Mouse (Mus musculus) thymus, postnatal 4 days (tissue): ENCODE measurements around the gene Gm10840.
"Not testable (repeated sequence)": the region's sequence is repeated elsewhere in the genome, so short reads cannot be mapped to it uniquely, and the experiment has no call there.

Experiments
- DNase-seq: peaks from one replicate; pipeline ENCODE4 v3.0.0; 2021

The Gm10840 gene

GRCm38 (mm10) chr11:106160841-106161721 lies at the start of gene Gm10840, which contains the start of gene Limd2:
Gm10840 (plus strand) TSS chr11:106160850.
Limd2 (minus strand) TSS chr11:106160860.
- peak; percentile 81 for DNase-seq

DNA sequence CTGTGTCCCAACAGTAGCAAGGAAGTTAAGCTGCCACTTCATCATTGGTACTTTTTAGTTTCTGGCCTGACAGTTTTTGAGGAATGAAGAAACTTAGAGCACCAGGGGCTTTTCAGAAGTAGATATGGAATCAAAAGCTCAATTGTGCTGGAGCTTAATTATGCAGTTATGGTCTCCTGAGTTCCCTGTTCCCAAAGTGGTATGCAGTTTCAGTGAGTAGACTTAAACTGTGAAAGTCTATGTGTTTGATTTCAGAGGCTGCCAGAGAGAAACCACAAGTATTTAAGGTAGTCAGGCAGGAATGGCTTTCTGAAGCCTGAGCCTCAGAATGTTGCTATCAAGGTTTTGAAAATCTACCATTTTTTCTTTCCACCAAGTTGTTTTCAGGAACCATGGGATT lies 49.0 kb upstream of the Gm10840 start:
- no peak for DNase-seq

- no peak for DNase-seq
Measured at GRCm38 (mm10) chr11:106122221-106122620, 38.4 kb upstream of the Gm10840 start.

- peak; percentile 36 for DNase-seq
Measured at GRCm38 (mm10) chr11:106122736-106123135, 37.9 kb upstream of the Gm10840 start.

DNA sequence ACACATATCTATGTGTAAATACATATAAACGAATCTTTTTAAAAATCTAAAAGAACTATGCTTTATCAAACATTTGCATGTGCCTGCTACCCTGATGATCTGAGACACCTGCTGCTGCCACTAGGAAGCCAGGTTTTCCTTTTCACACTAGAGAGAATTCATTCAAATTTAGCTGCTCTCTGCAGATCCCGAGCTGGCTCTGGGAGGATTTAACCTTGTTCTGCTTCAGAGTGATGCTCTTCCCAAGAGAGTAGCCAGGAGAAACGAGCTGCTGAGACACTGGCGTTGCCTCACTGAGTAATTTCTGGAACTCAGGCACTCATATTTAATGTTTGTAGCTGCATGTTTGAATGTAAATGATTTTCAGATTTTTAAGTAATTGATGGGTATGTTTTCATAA lies 35.9 kb upstream of the Gm10840 start:
- DNase-seq, result no peak

DNA sequence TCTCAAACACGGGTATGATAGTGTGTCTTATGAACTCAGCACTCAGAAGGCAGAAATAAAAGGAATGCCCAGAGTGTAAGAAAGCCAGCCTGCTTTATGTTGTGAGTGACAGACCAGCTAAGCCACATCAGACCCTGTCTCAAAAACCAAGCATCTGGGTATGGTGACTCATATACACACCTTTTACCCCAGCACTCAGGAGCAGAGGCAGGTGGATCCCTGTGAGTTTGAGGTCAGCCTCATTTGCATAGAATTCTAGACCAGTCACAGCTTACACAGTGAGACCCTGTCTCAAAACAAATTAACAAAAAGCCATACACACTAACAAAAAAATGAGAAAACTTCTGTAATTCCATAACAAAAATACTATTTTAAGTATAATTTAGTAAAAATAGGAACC lies 34.8 kb upstream of the Gm10840 start:
- DNase-seq, result no peak

DNA sequence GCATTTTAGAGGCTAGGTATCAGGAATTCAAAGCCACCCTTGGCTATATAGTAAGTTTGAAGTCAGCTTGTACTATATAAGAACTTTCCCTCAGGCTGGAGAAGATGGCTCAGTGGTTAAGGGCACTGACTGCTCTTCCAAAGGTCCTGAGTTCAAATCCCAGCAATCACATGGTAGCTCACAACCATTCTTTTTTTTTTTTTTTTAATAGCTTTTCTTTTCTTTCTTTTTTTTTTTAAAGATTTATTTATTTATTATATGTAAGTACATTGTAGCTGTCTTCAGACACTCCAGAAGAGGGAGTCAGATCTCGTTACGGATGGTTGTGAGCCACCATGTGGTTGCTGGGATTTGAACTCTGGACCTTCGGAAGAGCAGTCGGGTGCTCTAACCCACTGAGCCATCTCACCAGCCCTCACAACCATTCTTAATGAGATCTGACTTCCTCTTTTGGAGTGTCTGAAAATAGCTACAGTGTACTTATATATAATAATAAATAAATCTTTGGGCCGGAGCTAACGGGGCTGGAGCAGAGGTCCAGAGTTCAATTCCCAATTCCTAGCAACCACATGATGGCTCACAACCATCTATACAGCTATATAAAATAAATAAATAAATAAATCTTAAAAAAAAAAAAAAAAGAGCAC lies 33.8 kb upstream of the Gm10840 start:
- not testable (repeated sequence) for DNase-seq

DNA sequence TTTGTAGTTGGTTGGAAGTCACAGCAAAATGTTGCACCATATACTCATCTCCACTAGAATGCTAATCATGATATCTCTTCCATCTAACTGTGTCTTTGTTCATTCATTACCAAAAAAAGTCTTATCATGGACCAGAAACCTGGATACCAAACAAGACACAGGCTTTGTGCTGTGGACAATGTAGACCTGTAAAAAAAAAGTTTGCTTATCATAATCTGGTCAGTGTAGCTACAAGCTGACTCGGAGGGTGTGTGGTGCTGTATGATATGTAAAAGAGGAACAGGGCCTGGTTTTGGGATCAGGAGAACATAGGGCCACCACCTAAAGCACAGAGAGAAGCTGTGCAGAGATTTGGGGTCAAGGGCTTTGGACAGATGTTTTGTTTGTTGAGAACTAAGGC lies 31.2 kb upstream of the Gm10840 start:
- DNase-seq, result no peak

GRCm38 (mm10) chr11:106132516-106132915 lies 28.1 kb upstream of the Gm10840 start:
- no peak for DNase-seq

GRCm38 (mm10) chr11:106134580-106135528 lies 25.8 kb upstream of the Gm10840 start:
- DNase-seq, result no peak

GRCm38 (mm10) chr11:106151219-106151618 lies 9.4 kb upstream of the Gm10840 start:
- no peak for DNase-seq

DNA sequence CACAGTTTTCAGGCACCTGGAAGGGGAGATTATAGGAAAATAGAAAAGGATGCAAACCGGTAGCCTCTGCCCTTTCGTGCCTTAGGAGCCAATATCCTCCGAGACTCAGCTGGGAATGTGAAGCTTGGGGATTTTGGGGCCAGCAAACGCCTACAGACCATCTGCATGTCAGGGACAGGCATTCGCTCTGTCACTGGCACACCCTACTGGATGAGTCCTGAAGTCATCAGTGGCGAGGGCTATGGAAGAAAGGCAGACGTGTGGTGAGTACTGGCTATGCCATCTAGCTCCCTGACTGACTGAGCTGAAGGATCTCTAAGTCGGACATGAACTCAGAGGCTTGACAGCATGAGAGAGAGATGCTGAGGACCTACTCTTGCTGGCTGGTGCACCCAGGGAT lies 8.5 kb upstream of the Gm10840 start:
- no peak for DNase-seq

GRCm38 (mm10) chr11:106154091-106154490 lies 6.6 kb upstream of the Gm10840 start:
- no peak for DNase-seq

- no peak for DNase-seq
Measured at GRCm38 (mm10) chr11:106154770-106155169, 5.9 kb upstream of the Gm10840 start.

DNA sequence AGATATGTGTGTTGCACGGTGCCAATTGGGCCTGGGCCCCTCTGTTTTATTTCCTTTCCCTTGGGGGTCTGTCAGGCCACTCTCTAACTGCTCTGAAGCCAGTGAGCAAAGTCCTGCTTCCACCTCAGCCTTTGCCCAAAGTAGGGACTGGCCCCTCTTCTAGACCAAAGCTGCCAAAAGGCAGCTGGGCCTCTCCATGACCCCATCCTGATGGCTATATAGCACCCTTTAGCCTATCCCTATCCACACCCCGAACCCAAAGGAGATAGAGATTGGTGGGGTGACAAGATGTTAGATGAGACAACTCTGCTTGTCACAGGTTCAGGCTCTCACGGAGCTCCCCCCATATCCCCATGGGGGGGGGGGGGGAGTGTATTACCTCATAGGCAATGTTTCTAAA lies 4.9 kb upstream of the Gm10840 start:
- DNase-seq, result no peak

GRCm38 (mm10) chr11:106156257-106156656 lies 4.4 kb upstream of the Gm10840 start:
- no peak for DNase-seq

GRCm38 (mm10) chr11:106157154-106157553 lies 3.5 kb upstream of the Gm10840 start:
- DNase-seq, result no peak

- peak; percentile 77 for DNase-seq
Measured at GRCm38 (mm10) chr11:106158081-106158929, 2.3 kb upstream of the Gm10840 start.

GRCm38 (mm10) chr11:106158930-106159215 lies 1.8 kb upstream of the Gm10840 start:
- no peak for DNase-seq

DNA sequence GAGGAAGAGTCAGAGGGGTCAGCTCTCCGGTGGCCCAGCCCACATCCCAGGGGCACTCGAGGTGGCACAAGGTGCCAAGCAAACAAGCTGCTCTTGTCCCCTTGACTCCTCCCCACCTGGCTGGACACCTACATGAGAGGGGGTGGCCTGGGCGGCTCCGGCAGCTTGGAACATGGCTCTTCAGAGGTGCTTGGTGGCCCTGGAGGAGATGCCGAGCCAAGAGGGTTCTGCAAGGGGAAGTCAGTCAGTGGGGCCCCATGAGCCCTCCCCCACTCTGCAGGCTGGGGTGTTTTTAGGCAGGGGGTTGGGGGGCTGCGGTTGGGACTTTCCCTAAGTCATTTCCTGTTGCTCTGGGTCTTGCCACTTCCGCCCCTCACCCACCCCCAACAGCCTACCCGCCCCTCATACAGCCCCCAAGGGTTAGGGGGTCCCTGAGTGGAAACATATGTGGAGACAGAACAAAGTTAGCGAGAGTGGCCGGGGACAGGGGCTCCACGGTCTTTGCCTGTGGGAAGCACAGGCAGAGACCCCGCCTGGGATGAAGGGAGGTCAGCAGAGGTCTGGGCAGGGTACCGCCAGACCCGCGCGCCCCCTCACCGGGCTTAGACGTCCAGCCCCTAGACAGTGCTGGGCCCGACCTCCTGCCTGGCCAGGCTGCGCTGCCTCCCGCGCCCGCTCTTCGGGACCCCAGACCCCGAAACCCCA lies 1.3 kb upstream of the Gm10840 start:
- DNase-seq, result peak; percentile 92
